Mouse (Mus musculus): ENCODE data around the gene Zfp444. TPM values are rescaled to one million over a fixed set of nuclear protein-coding genes. Genes with fewer than 3 reads are reported as not detected.
"Not testable (repeated sequence)": the region's sequence is repeated elsewhere in the genome, so short reads cannot be mapped to it uniquely, and the experiment has no call there.

Gene Zfp444
- polyA plus RNA-seq, 1 experiment from 2014 or later, result 46.8 TPM

DNA sequence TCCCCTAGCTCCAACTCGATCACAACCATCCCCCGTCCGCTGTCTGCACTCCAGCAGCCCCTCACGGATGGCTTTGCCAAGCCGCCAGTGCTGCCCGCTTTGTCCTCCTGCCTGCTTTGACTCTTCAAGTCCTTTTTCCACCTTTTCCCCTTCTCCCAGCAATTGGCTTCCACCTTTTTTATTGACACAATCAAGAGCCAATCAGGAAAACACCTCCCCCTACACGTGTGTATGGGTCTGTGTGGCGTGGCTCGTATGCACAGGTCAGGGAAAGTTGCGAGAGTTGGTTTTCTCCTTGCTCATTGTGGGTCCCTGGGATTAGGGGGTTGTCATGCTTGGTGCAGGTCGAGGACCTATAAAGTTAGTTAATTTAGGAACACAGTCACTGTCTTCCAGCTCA, 67.8 kb downstream of the Zfp444 start:
- no peaks in the 10 kb centered on the region for H3K4me1 ChIP-seq
- H3K36me3 ChIP-seq, result no peaks in the 10 kb centered on the region
- H3K9me3 ChIP-seq, result no peaks in the 10 kb centered on the region
- no peak for ATAC-seq (ENCODE audit: insufficient read depth, low FRiP score, low read depth)
- H3K9ac ChIP-seq, result no peak overlapping the region
- WGBS, result 44% methylated on average over 11 of the region's 11 CpGs
- no peaks in the 10 kb centered on the region for H3K27me3 ChIP-seq (replicated peaks)
- no peak overlapping the region for H3K27ac ChIP-seq
- no peak overlapping the region for H3K4me3 ChIP-seq (replicated peaks)
- no peak overlapping the region for H3K4me2 ChIP-seq

DNA sequence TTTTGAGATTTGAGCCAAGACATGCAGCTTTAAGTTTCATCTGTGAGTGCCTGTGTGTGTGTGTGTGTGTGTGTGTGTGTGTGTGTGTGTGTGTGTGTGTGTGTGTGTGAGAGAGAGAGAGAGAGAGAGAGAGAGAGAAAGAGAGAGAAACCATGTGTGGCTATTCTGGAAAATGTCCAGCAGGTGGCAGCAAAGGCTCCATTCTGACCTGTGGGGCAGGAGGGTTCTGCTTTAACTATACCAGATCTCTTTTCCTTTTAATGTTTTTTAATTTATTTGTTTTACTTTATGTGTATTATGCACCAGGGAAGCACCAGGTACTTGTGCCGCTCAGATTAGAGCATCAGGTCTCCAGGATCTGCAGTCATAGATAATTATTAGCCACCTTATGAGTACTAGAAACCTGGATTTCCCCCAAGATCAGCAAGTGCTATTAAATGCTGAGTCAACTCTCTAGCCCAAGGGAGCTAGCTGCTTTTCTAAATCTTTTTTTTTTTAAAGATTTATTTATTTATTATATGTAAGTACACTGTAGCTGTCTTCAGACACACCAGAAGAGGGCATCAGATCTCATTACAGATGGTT, 68.9 kb downstream of the Zfp444 start:
- not testable (repeated sequence) for H3K4me2 ChIP-seq; H3K4me1 ChIP-seq; H3K9me3 ChIP-seq; H3K9ac ChIP-seq; ATAC-seq (ENCODE audit: insufficient read depth, low FRiP score, low read depth); H3K27ac ChIP-seq; H3K27me3 ChIP-seq (replicated peaks); H3K4me3 ChIP-seq (replicated peaks); H3K36me3 ChIP-seq
- 11% methylated on average over 1 of the region's 1 CpGs for whole genome bisulfite sequencing

Other genes starting within 250 kb of the Zfp444 start
- gene Vmn1r65, start 161.2 kb upstream of the Zfp444 start, polyA plus RNA-seq (2015; fragmentation: Nextera tagmentation; extraction: Ambion mirVana), result not detected in 2 replicates
- gene Nlrp4c, start 127.1 kb upstream of the Zfp444 start, polyA plus RNA-seq (2015; fragmentation: Nextera tagmentation; extraction: Ambion mirVana), result not detected in 2 replicates
- gene Zfp787, start 16.2 kb upstream of the Zfp444 start, polyA plus RNA-seq (2015; fragmentation: Nextera tagmentation; extraction: Ambion mirVana), result 26.0 and 28.1 TPM in 2 replicates
- not detected in 2 replicates for gene Galp, start 24.9 kb downstream of the Zfp444 start, polyA plus RNA-seq (2015; fragmentation: Nextera tagmentation; extraction: Ambion mirVana)
- gene Zscan5b, start 50.1 kb downstream of the Zfp444 start, polyA plus RNA-seq (2015; fragmentation: Nextera tagmentation; extraction: Ambion mirVana), result not detected in 2 replicates
- not detected in 2 replicates for gene Epp13, start 80.5 kb downstream of the Zfp444 start, polyA plus RNA-seq (2015; fragmentation: Nextera tagmentation; extraction: Ambion mirVana)
- 8.1 and 9.3 TPM in 2 replicates for gene Zfp667, start 114.4 kb downstream of the Zfp444 start, polyA plus RNA-seq (2015; fragmentation: Nextera tagmentation; extraction: Ambion mirVana)
- gene Zfp583, start 159.1 kb downstream of the Zfp444 start, polyA plus RNA-seq (2015; fragmentation: Nextera tagmentation; extraction: Ambion mirVana), result 4.5 and 4.8 TPM in 2 replicates
- gene Gm3854, start 171.5 kb downstream of the Zfp444 start, polyA plus RNA-seq (2015; fragmentation: Nextera tagmentation; extraction: Ambion mirVana), result 1.6 and 2.7 TPM in 2 replicates
- gene Zfp78, start 191.1 kb downstream of the Zfp444 start, polyA plus RNA-seq (2015; fragmentation: Nextera tagmentation; extraction: Ambion mirVana), result 1.6 and 1.9 TPM in 2 replicates
- gene Zfp28, start 211.1 kb downstream of the Zfp444 start, polyA plus RNA-seq (2015; fragmentation: Nextera tagmentation; extraction: Ambion mirVana), result 6.9 and 7.6 TPM in 2 replicates
- 0.23 and 0.26 TPM in 2 replicates for gene Smim17, start 226.5 kb downstream of the Zfp444 start, polyA plus RNA-seq (2015; fragmentation: Nextera tagmentation; extraction: Ambion mirVana)
- gene Gm20715, start 238.1 kb downstream of the Zfp444 start, polyA plus RNA-seq (2015; fragmentation: Nextera tagmentation; extraction: Ambion mirVana), result not detected in 2 replicates